Mouse (Mus musculus) intestine, postnatal 0 days (tissue): ENCODE data around the gene Gm10663. TPM values are rescaled to one million over a fixed set of nuclear protein-coding genes. Genes with fewer than 3 reads are reported as not detected.

Source experiments
- ATAC-seq: fragments of 200-750 bp; cut with Nextera tagmentation; 2 replicates; pipeline ENCODE4 v1.8.0; 2017; ENCODE audit warnings: mild to moderate bottlenecking, moderate TSS enrichment, moderate library complexity
- H3K27ac ChIP-seq: fragments of 300-500 bp; sonication (generic); 2 replicates; pipeline ENCODE4 v1.5.1; 2014; ENCODE audit warnings: mild to moderate bottlenecking, low read depth, low read length, moderate library complexity
- H3K27me3 ChIP-seq: fragments of 300-500 bp; sonication (generic); replicated peaks from 2 replicates; pipeline ENCODE4 v1.6.1; 2014; ENCODE audit warnings: low read length, mixed read lengths; ENCODE audit not compliant: control insufficient read depth, insufficient read depth
- H3K36me3 ChIP-seq: fragments of 300-500 bp; sonication (generic); 2 replicates; pipeline ENCODE4 v1.6.1; 2014; ENCODE audit warnings: mild to moderate bottlenecking, moderate library complexity; ENCODE audit not compliant: control insufficient read depth, insufficient read depth
- H3K4me1 ChIP-seq: fragments of 300-500 bp; sonication (generic); replicated peaks from 2 replicates; pipeline ENCODE4 v1.6.1; 2014; ENCODE audit warnings: antibody characterized with exemption, low read length, mixed read lengths; ENCODE audit not compliant: control insufficient read depth, insufficient read depth
- H3K4me2 ChIP-seq: fragments of 300-500 bp; sonication (generic); replicated peaks from 2 replicates; pipeline ENCODE4 v1.6.1; 2014; ENCODE audit warnings: low read depth, mild to moderate bottlenecking, moderate library complexity
- H3K4me3 ChIP-seq: fragments of 300-500 bp; sonication (generic); 2 replicates; pipeline ENCODE4 v1.5.1; 2014; ENCODE audit warnings: low read depth, low read length
- H3K9ac ChIP-seq: fragments of 300-500 bp; sonication (generic); 2 replicates; pipeline ENCODE4 v1.6.1; 2014; ENCODE audit warnings: mild to moderate bottlenecking, low read depth, low read length
- H3K9me3 ChIP-seq: fragments of 300-500 bp; sonication (generic); 2 replicates; pipeline ENCODE4 v1.6.1; 2016; ENCODE audit warnings: mixed run types; ENCODE audit not compliant: control insufficient read depth
- CTCF ChIP-seq: sonication (generic); IDR thresholded peaks from 2 replicates; pipeline ENCODE4 v1.5.1; 2016; ENCODE audit warnings: low read depth, mild to moderate bottlenecking, control low read depth, antibody characterized with exemption, moderate library complexity
- WGBS: fragments of 180-500 bp; shearing (Covaris S2); extraction: QIAGEN DNeasy Blood & Tissue Kit; methylation state at CpG from one replicate; pipeline ENCODE4 v1.1.7; 2014; 5-methylcytosine and 5-hydroxymethylcytosine counted together
- polyA plus RNA-seq: library from polyadenylated mRNA; unstranded; fragments of >200 nt; fragmentation: Nextera tagmentation; extraction: Ambion mirVana; gene quantifications from 2 replicates; pipeline ENCODE4 v1.2.1, GENCODE M21; 2015

Gm10663 gene
- polyA plus RNA-seq, 1 experiment from 2014 or later, result not detected

- H3K9me3 ChIP-seq, result no peaks in the 10 kb centered on the region
- H3K9ac ChIP-seq, result no peak overlapping the region
- H3K27ac ChIP-seq, result no peak overlapping the region
- ATAC-seq, result no peak
- H3K36me3 ChIP-seq, result no peaks in the 10 kb centered on the region
- H3K4me3 ChIP-seq, result no peak overlapping the region
- H3K4me1 ChIP-seq, result no peaks in the 10 kb centered on the region
- WGBS, result 93% methylated on average over 4 of the region's 4 CpGs
- H3K4me2 ChIP-seq, result no peak overlapping the region
- no peak for TF ChIP-seq CTCF
- no peaks in the 10 kb centered on the region for H3K27me3 ChIP-seq
Measured at GRCm38 (mm10) chr8:65056722-65057121, 18.1 kb upstream of the Gm10663 start.

- Histone ChIP-seq H3K9me3 (no peaks in the 10 kb centered on the region), H3K27me3 (no peaks in the 10 kb centered on the region), H3K4me1 (no peaks in the 10 kb centered on the region), H3K36me3 (no peaks in the 10 kb centered on the region), H3K27ac (no peak overlapping the region), H3K9ac (no peak overlapping the region), H3K4me3 (no peak overlapping the region), H3K4me2 (no peak overlapping the region)
- no peak for TF ChIP-seq CTCF
- no peak for ATAC-seq
- 75% methylated on average over 4 of the region's 4 CpGs for WGBS
Measured at GRCm38 (mm10) chr8:65062195-65062594, 12.6 kb upstream of the Gm10663 start.

- H3K36me3 ChIP-seq, result no peaks in the 10 kb centered on the region
- no peak for ATAC-seq
- TF ChIP-seq CTCF, result no peak
- no peaks in the 10 kb centered on the region for H3K27me3 ChIP-seq
- no peak overlapping the region for H3K9ac ChIP-seq
- H3K4me1 ChIP-seq, result no peaks in the 10 kb centered on the region
- 64% methylated on average over 2 of the region's 2 CpGs for WGBS
- H3K27ac ChIP-seq, result no peak overlapping the region
- no peak overlapping the region for H3K4me3 ChIP-seq
- H3K9me3 ChIP-seq, result no peaks in the 10 kb centered on the region
- no peak overlapping the region for H3K4me2 ChIP-seq
Measured at GRCm38 (mm10) chr8:65064071-65064470, 10.8 kb upstream of the Gm10663 start.

GRCm38 (mm10) chr8:65065622-65066021, 9.2 kb upstream of the Gm10663 start:
- no peaks in the 10 kb centered on the region for H3K4me1 ChIP-seq
- no peak overlapping the region for H3K4me2 ChIP-seq
- no peak overlapping the region for H3K27ac ChIP-seq
- no peak for ATAC-seq
- H3K4me3 ChIP-seq, result no peak overlapping the region
- no peaks in the 10 kb centered on the region for H3K27me3 ChIP-seq
- 97% methylated on average over 3 of the region's 3 CpGs for WGBS
- no peaks in the 10 kb centered on the region for H3K36me3 ChIP-seq
- no peaks in the 10 kb centered on the region for H3K9me3 ChIP-seq
- TF ChIP-seq CTCF, result no peak
- H3K9ac ChIP-seq, result no peak overlapping the region

GRCm38 (mm10) chr8:65067031-65067430, 7.8 kb upstream of the Gm10663 start:
- Histone ChIP-seq H3K27ac (no peak overlapping the region), H3K4me1 (no peaks in the 10 kb centered on the region), H3K27me3 (no peaks in the 10 kb centered on the region), H3K36me3 (no peaks in the 10 kb centered on the region), H3K4me2 (no peak overlapping the region), H3K9ac (no peak overlapping the region), H3K9me3 (no peaks in the 10 kb centered on the region), H3K4me3 (no peak overlapping the region)
- ATAC-seq, result no peak
- WGBS, result 91% methylated on average over 4 of the region's 4 CpGs
- no peak for TF ChIP-seq CTCF

GRCm38 (mm10) chr8:65067694-65068472, 7.0 kb upstream of the Gm10663 start:
- TF ChIP-seq CTCF, result no peak
- Histone ChIP-seq H3K27me3 (no peaks in the 10 kb centered on the region), H3K9ac (no peak overlapping the region), H3K4me1 (no peaks in the 10 kb centered on the region), H3K4me2 (no peak overlapping the region), H3K36me3 (no peaks in the 10 kb centered on the region), H3K9me3 (no peaks in the 10 kb centered on the region), H3K4me3 (no peak overlapping the region), H3K27ac (no peak overlapping the region)
- ATAC-seq, result no peak
- 47% methylated on average over 10 of the region's 10 CpGs for WGBS
